Mouse (Mus musculus): ENCODE measurements around the gene Gm45713. TPM values are rescaled to one million over a fixed set of nuclear protein-coding genes. Genes with fewer than 3 reads are reported as not detected.
"Not testable (repeated sequence)": the region's sequence is repeated elsewhere in the genome, so short reads cannot be mapped to it uniquely, and the experiment has no call there.

Gm45713 gene
- total RNA-seq, 2 experiments from 2014 or later, result not detected

- DNase-seq (ENCODE audit: low spot score in 2 of 2), result peak; percentile 98 to 99
These were observed 11.5 kb downstream of the Gm45713 start, which contains the start of gene Rps11 for GRCm38 (mm10) chr7:45124224-45125143. Gene Rps11, minus strand, starts transcription at chr7:45124439.

- DNase-seq (ENCODE audit: low spot score in 2 of 2), result no peak
These were observed 12.9 kb downstream of the Gm45713 start for GRCm38 (mm10) chr7:45123186-45123570.

DNA sequence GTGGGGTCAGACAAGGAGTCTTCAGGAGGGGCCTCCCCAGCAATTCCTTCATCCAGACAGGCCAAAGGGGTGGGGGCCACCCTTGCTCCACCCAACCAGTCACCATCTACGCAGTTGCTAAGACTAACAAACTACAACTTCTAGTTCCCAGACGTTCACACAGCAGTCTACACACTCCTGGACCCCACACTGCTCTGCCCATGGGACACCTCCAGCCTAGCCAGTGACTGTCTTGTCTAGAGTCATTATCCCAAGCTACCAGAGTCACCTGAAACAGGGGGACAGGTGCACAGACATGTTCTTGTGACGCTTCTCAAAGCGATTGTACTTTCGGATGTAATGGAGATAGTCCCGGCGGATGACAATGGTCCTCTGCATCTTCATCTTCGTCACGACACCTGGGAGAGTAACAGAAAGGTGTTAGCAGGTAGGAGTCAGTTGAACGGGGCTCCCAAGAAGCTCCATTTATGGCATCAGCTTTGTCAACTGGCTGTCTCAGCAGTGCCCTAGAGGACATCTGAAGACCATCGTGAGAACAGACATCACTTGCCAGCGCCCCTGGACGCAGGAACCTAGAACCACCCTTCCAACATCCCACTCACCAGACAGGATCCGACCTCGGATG is 13.4 kb downstream of the Gm45713 start:
- DNase-seq (ENCODE audit: low spot score in 2 of 2), result no peak

GRCm38 (mm10) chr7:45121966-45122365 is 14.1 kb downstream of the Gm45713 start:
- DNase-seq (ENCODE audit: low spot score in 2 of 2), result no peak

DNA sequence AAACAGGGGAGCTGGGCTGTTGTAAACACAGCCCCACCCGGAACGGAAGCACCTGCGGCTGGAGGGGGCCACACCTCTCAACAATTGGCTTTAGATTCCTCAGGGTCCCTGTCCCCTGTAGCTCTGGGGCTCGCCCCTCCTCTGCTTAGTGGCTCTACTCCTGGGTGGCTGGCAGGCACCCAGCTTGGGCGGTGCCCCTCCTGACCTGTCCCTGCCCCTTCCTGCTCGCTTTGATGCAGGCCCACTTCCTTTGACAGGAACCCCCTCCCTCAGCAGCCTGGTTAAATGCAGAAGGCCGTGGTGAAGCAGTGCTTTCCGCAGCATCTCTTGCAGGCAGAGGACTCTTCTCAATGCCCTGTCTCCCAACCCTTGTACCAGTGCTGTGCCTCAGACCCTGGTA is 14.6 kb downstream of the Gm45713 start:
- no peak for DNase-seq (ENCODE audit: low spot score in 2 of 2)

DNA sequence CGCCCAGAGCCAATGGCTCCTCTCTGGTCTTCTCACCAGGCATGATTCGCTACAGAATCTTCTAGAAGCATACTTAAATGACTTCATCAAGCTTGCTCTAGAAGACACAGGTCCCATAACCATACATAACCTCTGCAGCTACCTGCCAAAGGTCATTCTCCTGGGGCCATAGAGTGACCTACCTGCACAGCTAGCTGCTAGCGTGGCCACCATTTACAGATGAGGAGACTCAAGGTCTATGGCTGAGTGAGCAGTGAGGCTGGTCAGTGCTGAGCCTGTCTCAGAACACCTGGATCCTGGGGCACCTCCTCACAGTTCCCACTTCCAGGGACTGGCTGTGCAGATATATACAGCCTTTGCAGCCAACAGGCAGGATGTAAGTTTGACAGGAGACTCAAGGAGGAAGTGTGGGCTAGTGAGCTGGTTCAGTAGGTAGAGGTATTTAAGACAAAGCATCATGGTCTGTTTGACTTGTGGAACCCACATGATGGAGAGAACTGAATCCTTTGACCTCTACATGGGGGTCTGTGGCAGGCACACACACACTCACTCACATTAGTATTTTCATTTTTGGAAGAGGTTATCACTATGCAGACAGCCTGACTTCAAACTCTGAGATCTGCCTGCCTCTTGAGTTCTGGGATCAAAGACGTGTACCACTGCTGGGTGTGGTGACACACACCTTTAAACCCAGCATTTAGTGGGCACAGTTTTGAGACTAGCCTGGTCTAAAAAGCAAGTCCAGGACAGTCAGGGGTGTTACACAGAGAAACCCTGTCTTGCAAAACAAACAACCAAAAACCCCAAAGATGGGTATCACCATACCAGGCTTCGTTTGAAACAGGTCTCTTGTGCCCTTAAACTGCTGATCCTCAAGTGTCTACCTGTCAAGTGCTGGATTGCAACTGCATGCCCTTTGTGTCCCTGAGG is 16.0 kb downstream of the Gm45713 start:
- no peak for DNase-seq (ENCODE audit: low spot score in 2 of 2)

- no peak for DNase-seq (ENCODE audit: low spot score in 2 of 2)
These were observed 17.7 kb downstream of the Gm45713 start for GRCm38 (mm10) chr7:45118336-45118735.

DNA sequence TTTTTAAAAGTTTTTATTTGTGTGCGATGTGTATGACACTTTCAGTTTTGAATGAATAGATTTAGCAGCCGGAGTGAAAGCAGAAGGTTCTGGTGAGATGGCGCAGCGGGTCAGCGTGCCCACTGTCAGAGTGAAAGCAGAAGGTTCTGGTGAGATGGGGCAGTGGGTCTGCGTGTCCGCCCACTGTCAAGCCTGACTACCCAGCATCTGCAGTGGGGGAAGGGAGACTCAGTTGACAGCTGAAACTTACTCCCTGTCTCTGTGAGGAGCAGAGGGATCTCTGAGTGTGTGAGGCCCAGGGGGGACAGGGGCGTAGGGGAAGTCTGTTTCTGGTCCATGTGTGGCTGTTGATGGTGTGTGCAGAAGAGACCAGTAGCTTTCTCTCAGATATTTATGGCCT is 18.5 kb downstream of the Gm45713 start:
- no peak for DNase-seq (ENCODE audit: low spot score in 2 of 2)

DNA sequence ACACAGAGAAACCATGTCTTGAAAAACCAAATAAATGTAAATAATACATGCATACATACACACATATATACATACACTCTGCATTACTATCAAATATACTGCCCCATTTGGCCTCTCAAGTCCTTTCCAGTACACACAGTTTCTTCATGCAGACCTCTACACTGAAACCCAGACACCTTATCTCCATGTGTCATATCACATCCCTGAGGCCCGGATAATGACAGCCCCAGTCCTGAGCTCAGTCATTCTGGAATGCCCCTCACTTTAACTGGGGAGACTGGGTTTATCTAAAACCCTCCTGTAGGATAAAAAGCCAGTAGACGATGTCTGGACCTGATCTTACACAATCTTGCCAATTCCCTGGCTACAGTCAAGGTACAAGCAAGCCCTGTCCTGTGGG is 22.6 kb downstream of the Gm45713 start:
- DNase-seq (ENCODE audit: low spot score in 2 of 2), result no peak

GRCm38 (mm10) chr7:45112529-45112928 is 23.5 kb downstream of the Gm45713 start:
- no peak for DNase-seq (ENCODE audit: low spot score in 2 of 2)

GRCm38 (mm10) chr7:45111940-45112339 is 24.1 kb downstream of the Gm45713 start:
- no peak for DNase-seq (ENCODE audit: low spot score in 2 of 2)

- DNase-seq (ENCODE audit: low spot score in 2 of 2), result not testable (repeated sequence)
These were observed 25.9 kb downstream of the Gm45713 start for GRCm38 (mm10) chr7:45110089-45110488.

DNA sequence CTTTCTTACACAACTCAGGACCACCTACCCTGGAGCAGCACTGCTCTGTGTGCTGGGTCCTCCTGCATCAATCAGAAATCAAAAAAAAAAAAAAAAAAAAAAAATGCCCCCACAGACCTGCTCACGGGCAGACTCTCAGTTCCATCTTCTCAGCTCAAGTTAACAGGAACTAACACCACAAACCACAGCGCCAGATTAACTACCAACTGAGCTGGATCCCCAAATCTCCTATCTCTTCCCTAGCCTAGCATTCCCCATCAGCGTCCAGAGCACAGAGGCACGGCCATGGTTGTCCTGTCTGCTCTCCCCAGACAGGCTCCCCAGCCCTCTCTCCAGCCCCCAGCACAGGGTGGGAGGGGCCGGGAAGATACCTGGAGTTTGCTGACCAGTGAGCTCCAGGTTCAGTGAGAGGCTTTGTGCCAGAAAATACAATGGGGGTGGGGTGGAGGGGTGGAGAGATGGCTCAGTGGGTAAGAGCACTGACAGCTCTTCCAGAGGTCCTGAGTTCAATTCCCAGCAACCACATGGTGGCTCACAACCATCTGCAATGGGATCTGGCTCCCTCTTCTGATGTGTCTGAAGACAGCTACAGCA is 28.9 kb downstream of the Gm45713 start:
- no peak for DNase-seq (ENCODE audit: low spot score in 2 of 2)

DNA sequence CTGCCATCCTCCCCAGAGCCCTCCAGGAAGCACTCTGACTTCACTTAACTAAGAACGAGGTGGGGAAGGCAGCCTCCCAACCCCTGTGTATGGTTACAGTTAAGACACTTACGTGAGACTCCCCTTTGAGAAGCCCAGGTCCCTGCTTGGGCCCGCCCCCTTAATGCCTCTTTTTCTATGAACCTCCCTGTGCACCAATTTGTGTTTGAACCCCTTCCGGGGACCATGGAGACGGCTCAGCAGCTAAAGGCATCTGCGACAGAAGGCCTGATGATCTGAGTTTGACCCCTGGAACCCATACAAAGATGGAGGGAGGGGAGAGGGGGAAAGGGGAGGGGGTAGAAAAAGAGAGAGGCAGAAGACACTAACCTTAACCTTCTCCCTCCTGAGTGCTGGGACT is 29.6 kb downstream of the Gm45713 start:
- no peak for DNase-seq (ENCODE audit: low spot score in 2 of 2)

DNA sequence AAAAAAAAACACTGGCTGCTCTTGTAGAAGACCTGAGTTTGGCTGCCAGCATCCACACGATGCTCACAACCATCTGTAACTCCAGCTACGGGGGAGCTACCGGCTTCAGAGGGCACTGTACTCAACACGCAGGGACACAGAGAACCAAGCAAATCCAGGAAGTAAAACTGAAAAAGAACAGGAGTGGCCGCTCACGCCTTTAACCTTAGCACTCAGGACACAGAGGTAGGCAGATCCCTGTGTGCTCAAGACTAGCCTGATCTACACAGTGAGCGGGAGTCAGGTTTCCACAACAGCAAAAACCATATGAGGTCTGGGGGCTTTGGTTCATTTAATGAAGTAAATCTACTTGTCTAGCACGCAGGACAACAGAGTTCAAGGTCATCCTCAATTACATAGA is 30.5 kb downstream of the Gm45713 start:
- DNase-seq (ENCODE audit: low spot score in 2 of 2), result no peak

DNA sequence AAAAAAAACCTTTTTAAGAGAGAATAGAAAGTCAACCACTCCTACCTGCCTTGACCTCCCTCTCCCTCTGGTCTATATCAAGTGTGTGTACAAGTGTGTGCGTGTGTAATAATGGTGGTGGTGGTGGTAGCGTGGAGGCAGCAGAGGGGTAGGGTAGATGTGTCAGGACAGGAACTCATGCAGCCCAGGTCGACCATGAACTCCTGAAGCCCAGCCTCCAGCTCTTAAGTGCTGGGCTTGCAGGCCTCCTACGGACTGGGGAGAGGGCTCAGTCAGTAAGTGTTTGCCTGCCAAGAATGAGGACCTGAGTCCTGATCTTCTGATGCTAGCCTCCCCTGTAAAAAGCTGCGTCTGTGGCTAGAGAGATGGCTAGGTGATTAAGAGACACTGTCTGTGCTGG is 31.1 kb downstream of the Gm45713 start:
- DNase-seq (ENCODE audit: low spot score in 2 of 2), result no peak

DNA sequence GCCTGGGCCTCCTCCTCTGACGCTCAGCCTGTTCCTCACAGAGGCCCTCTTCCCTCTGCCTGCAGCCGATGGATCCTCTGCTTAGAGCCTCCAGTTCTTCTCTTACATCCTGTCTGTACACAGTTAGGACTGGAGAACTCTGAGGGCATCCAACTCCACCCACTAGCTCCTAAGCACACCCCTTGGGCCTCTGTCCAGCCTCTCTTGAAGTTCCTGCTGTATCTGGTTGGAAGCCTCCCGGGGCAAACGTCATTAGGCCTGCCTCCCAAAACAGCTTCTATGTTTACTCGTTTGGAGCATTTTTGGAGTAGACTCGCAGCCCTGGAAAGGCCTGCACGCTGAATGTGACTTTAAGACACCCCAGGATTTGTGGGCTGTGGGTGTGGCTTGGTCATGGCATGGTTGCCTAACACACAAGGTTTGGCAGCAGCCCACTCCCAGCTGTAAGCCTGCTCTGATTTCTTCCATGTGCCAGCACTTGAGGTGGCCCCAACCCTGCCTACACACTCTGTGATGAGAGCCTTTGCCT is 32.3 kb downstream of the Gm45713 start, which contains the start of gene Fcgrt:
TSS of gene Fcgrt (minus strand) at position 200 of the 529 bp plus-strand sequence.
- DNase-seq (ENCODE audit: low spot score in 2 of 2), result peak; percentile 61

DNA sequence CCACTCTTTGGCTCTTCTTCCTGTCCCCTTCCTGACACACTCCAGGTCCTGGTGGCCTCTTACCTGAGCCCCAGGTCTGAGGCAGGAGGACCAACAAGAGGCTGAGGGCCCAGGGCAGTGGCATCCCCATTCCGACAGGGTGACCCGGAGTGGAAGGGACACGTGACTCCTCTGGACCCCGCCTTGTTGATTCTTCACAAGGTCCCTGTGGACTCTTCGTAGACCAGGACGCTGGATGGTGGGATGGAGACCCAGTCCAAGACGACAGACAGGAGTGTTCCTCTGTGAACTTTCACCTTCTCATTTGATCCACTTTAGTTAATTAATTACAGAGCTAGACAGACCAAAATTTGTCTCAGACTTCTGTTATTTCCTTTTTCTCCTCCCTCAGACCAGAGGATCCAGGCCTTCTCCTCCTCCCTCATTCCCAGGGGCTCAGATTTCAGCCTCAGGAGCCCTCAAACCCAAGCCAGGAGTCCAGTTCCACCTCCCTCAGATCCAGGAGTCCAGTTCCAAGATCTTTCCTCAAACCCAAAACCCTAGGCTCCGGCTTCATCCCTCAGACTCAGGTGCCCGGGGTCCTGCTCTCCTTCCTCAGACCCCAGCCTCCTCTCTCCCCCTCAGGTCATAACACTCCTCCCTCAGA is 33.0 kb downstream of the Gm45713 start:
- no peak for DNase-seq (ENCODE audit: low spot score in 2 of 2)

GRCm38 (mm10) chr7:45102441-45102840 is 33.6 kb downstream of the Gm45713 start:
- DNase-seq (ENCODE audit: low spot score in 2 of 2), result no peak

DNA sequence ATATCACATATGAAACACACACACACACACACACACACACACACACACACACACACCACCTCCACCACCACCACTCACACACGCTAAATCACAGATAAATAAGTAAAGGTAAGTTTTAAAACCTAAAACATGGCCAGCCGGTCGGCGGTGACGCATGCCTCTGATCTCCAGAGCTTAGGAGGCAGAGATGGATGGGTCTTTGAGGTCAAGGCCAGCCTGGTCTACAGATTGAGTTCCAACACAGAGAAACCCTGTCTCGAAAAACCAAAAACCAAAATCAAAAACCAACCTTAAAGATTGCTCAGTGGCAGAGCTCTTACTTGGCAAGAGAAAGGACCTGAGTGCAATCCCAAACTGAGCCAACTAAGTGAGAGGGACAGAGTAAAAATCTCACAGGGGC is 36.0 kb downstream of the Gm45713 start:
- DNase-seq (ENCODE audit: low spot score in 2 of 2), result no peak

All from layer of hippocampus, postnatal 10 days (tissue).